Mouse (Mus musculus): ENCODE measurements around the gene Cwh43. TPM values are rescaled to one million over a fixed set of nuclear protein-coding genes. Genes with fewer than 3 reads are reported as not detected.

Gene Cwh43
- polyA plus RNA-seq (2021; fragmentation: Nextera tagmentation), result 0.25 and 0.44 TPM in 2 replicates
- long read RNA-seq, experiment 1, result 0 reads
- long read RNA-seq, experiment 2, partial matches to known transcripts, result 0 of 1 reads
- long read RNA-seq, experiment 2, other reads (novel, unspliced or antisense), result 1 of 1 reads

GRCm38 (mm10) chr5:73405981-73406722 is at the start of gene Cwh43:
Cwh43 (plus strand) TSS chr5:73406075.

GRCm38 (mm10) chr5:73480700-73481099 is 74.8 kb downstream of the Cwh43 start, which contains the start of gene Dcun1d4:
Dcun1d4 (plus strand) TSS chr5:73481000.

Other genes starting within 250 kb of the Cwh43 start
- 12.7 and 16.0 TPM in 2 replicates for gene Fryl, start 149.5 kb upstream of the Cwh43 start, polyA plus RNA-seq (2021; fragmentation: Nextera tagmentation)
- gene Ociad1, start 113.3 kb upstream of the Cwh43 start, polyA plus RNA-seq (2021; fragmentation: Nextera tagmentation), result 735 TPM in 2 replicates
- 117 and 122 TPM in 2 replicates for gene Ociad2, start 65.0 kb upstream of the Cwh43 start, polyA plus RNA-seq (2021; fragmentation: Nextera tagmentation)
- 33.1 and 34.6 TPM in 2 replicates for gene Dcun1d4, start 74.9 kb downstream of the Cwh43 start, polyA plus RNA-seq (2021; fragmentation: Nextera tagmentation)
- not detected in 2 replicates for gene Lrrc66, start 226.5 kb downstream of the Cwh43 start, polyA plus RNA-seq (2021; fragmentation: Nextera tagmentation)
- gene Sgcb, start 241.7 kb downstream of the Cwh43 start, polyA plus RNA-seq (2021; fragmentation: Nextera tagmentation), result 21.9 and 25.3 TPM in 2 replicates
- 1.8 and 2.9 TPM in 2 replicates for gene Spata18, start 245.3 kb downstream of the Cwh43 start, polyA plus RNA-seq (2021; fragmentation: Nextera tagmentation)

Data from layer of hippocampus, adult 6 months (tissue).